Mouse (Mus musculus): ENCODE measurements around the gene Erbb2.

DNA sequence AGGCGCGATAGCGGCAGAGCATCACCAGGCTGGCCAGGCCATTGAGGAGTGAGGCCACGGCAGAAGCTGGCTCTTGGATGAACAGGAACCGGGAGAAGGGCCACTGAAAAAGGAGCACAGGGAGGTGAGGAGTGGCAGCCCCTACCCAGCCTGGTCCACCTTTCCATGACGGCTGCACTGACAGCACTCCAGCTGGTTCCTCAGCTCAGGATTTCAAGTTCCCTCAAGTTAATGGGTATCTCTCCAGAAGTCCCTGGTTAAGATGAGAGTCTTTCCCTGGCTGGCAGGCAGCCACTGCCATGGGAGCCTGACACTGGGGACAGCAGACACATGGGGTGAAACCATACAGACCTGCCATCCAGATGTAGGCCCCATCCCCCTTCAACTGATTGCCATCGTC, 14.3 kb upstream of the Erbb2 start:
- no peak for TF ChIP-seq POLR2A (IDR thresholded peaks at IDR 0.05; ENCODE audit: low read depth, low read length)
- TF ChIP-seq CTCF (IDR thresholded peaks at IDR 0.05; ENCODE audit: extremely low read depth, insufficient read depth, insufficient read length, insufficient replicate concordance) = no peak

All from spleen, adult 2 months (tissue).